Mouse (Mus musculus): ENCODE measurements around the gene Ttll6. TPM values are rescaled to one million over a fixed set of nuclear protein-coding genes. Genes with fewer than 3 reads are reported as not detected.

The Ttll6 gene
- polyA plus RNA-seq, 1 experiment from 2014 or later, result 0.26 TPM

DNA sequence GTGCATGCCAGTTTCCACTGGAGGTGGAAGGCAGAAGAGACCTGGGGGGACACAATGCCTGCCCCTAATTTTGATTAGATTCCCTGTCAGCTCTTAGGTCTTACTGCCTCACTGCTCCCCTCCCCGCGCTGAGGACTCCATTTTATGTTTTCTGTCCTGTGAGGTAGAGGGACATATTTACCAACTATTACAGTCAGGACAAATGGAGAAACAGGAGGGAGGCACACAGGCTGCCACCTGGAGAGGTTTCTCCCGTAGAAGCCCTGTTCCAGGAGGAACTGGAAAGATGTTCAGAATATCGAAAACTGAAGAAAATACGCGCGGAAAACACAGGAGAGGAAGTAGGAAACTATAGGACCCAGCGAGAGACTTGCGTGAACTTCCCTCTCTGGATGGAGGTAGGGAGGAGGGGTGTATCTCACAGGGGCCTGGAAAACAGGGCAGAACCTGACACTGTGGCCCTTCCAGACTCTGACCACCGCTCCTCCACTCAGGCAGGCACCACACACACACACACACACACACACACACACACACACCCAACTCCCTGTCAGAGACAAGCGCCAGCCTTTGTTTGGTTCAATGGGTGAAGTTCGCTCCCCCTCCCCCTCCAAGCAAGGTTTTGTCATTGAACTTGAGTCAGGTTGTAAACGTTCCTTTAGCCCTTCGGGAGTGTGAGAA lies 69.0 kb downstream of the Ttll6 start:
- no peak overlapping the region for H3K9ac ChIP-seq
- H3K4me3 ChIP-seq, result no peak overlapping the region
- H3K4me1 ChIP-seq (replicated peaks), result no peaks in the 10 kb centered on the region
- H3K9me3 ChIP-seq, result no peaks in the 10 kb centered on the region
- 1% methylated on average over 13 of the region's 14 CpGs for WGBS
- H3K4me2 ChIP-seq, result no peak overlapping the region
- no peaks in the 10 kb centered on the region for H3K36me3 ChIP-seq
- no peak for ATAC-seq (ENCODE audit: low FRiP score)
- no peak overlapping the region for H3K27ac ChIP-seq
- peaks cover 100% of the 10 kb centered on the region for H3K27me3 ChIP-seq

DNA sequence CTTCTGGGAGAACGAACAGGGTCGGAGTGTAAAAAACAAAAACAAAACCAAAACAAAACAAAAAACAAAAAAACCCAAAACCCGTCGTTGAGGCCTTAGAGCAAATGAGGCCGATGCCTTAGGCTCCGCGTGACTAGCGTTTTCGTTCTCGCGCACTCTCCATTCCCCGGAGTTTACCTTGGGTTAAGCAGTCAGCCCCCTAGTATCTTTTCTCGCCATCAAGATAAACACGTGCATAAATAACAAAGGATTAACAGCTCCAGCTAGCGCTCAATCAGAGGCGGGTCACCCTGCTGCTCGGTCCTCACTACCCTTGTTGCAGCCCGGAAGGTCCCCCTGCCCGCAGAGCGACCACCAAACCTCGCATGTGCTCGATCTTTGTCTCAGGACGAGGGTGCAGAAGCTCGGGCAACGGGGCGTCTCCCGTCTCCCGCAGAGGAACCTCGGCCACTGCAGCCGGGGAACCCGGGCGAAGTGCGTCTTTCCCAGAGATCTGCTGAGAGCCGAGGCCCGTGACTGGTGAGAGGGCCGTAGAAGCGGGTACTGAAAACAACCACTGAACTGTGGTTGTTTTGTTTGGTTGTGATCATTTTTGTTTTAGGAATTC lies 69.7 kb downstream of the Ttll6 start:
- no peaks in the 10 kb centered on the region for H3K36me3 ChIP-seq
- H3K27ac ChIP-seq, result no peak overlapping the region
- no peak overlapping the region for H3K4me3 ChIP-seq
- H3K4me1 ChIP-seq (replicated peaks), result no peaks in the 10 kb centered on the region
- WGBS, result under 1% methylated on average over 37 of the region's 37 CpGs
- no peak for ATAC-seq (ENCODE audit: low FRiP score)
- H3K27me3 ChIP-seq, result peaks cover 100% of the 10 kb centered on the region
- no peaks in the 10 kb centered on the region for H3K9me3 ChIP-seq
- no peak overlapping the region for H3K9ac ChIP-seq
- no peak overlapping the region for H3K4me2 ChIP-seq

DNA sequence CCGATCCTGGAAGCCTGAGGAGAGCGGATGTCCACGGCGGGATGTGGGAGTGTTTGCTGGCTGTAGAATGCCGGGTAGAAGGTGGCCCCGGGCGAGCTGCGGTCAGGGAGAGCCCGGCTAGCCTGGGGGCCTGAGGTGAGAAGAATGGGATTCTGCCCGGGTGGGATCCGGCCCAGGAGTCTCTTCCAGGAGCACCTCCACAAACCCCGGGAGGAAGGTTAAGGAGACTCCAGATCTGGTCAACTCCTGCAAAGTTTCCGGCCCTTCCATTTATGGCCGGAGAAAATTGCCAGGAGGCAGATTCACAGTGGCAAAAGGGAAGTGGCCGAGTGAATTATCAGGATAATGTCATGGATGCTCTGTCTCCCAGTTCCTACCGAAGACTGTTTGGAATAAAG lies 70.2 kb downstream of the Ttll6 start:
- Histone ChIP-seq H3K9me3 (no peaks in the 10 kb centered on the region), H3K9ac (no peak overlapping the region), H3K4me3 (no peak overlapping the region), H3K27ac (no peak overlapping the region), H3K4me2 (no peak overlapping the region), H3K4me1 (replicated peaks) (no peaks in the 10 kb centered on the region), H3K36me3 (no peaks in the 10 kb centered on the region), H3K27me3 (peaks cover 100% of the 10 kb centered on the region)
- ATAC-seq (ENCODE audit: low FRiP score), result no peak
- WGBS, result 1% methylated on average over 16 of the region's 16 CpGs

DNA sequence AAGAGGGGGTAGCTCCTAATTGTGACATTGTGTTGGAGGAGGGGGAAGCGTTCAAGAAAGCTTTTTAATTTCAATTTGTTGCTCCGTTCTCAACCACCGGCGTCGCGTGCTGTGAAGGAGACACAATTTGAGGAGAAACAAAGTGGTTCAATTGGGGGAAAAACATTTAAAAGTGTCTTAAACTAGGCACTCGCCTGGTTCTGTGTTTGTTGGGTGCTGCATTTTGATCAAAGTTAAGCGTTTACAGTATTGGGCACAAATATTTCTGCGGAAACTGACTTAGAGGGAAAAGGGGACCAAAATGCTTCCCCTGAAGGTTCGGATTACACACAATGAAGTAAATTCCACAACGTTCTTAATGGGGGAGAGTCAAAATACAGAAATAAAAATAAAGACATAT lies 70.8 kb downstream of the Ttll6 start:
- no peaks in the 10 kb centered on the region for H3K4me1 ChIP-seq (replicated peaks)
- H3K27ac ChIP-seq, result no peak overlapping the region
- H3K9ac ChIP-seq, result no peak overlapping the region
- H3K27me3 ChIP-seq, result peaks cover 100% of the 10 kb centered on the region
- no peaks in the 10 kb centered on the region for H3K36me3 ChIP-seq
- no peak overlapping the region for H3K4me3 ChIP-seq
- no peak for ATAC-seq (ENCODE audit: low FRiP score)
- WGBS, result 2% methylated on average over 11 of the region's 11 CpGs
- no peak overlapping the region for H3K4me2 ChIP-seq
- H3K9me3 ChIP-seq, result no peaks in the 10 kb centered on the region

DNA sequence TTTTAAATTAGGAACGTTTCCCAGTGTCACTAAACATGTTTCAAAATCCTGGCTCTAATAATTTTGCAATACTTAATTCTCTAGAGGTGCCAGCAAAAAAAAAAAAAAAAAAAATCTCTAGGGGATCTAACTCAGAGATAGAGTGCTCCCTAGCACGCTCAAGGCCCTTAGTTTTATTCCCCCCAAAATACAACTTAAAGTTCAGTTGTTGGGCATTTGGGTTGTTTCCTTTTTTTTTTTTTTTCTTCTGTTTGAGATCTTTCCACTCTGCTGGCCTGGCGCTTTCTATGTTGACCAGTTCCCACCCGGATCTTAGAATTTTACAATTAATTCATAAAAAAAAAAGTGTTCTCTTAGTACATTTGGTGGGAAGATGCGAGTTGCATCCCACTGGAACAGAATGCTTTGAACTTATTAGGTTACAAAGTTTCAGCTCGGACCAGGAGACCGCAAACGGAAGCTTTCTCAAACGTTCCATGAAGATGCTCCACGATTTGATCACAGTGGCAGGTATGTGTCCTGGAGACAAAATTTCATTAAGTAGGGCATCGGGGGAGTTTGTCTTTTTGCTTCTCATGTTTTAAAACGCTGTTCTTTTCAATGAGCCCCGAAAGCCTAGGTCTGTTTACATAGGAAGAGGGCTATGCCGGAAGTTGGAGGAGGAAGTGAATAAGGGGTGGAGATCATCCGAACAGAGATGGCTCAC lies 72.0 kb downstream of the Ttll6 start:
- Histone ChIP-seq H3K27ac (no peak overlapping the region), H3K4me2 (no peak overlapping the region), H3K9me3 (no peaks in the 10 kb centered on the region), H3K27me3 (peaks cover 99% of the 10 kb centered on the region), H3K4me1 (replicated peaks) (no peaks in the 10 kb centered on the region), H3K9ac (no peak overlapping the region), H3K36me3 (no peaks in the 10 kb centered on the region), H3K4me3 (no peak overlapping the region)
- WGBS, result 4% methylated on average over 15 of the region's 15 CpGs
- ATAC-seq (ENCODE audit: low FRiP score), result no peak

Other genes with a start within 250 kb of the Ttll6 start
- gene B4galnt2, start 218.9 kb upstream of the Ttll6 start, polyA plus RNA-seq (2015; fragmentation: Nextera tagmentation; extraction: Ambion mirVana), result not detected in 2 replicates
- 22.8 and 23.1 TPM in 2 replicates for gene Igf2bp1, start 127.8 kb upstream of the Ttll6 start, polyA plus RNA-seq (2015; fragmentation: Nextera tagmentation; extraction: Ambion mirVana)
- not detected in 2 replicates for gene Gip, start 109.2 kb upstream of the Ttll6 start, polyA plus RNA-seq (2015; fragmentation: Nextera tagmentation; extraction: Ambion mirVana)
- 138 and 141 TPM in 2 replicates for gene Snf8, start 98.9 kb upstream of the Ttll6 start, polyA plus RNA-seq (2015; fragmentation: Nextera tagmentation; extraction: Ambion mirVana)
- gene Ube2z, start 68.4 kb upstream of the Ttll6 start, polyA plus RNA-seq (2015; fragmentation: Nextera tagmentation; extraction: Ambion mirVana), result 31.0 and 31.7 TPM in 2 replicates
- 530 and 549 TPM in 2 replicates for gene Atp5g1, start 58.1 kb upstream of the Ttll6 start, polyA plus RNA-seq (2015; fragmentation: Nextera tagmentation; extraction: Ambion mirVana)
- gene Calcoco2, start 21.8 kb upstream of the Ttll6 start, polyA plus RNA-seq (2015; fragmentation: Nextera tagmentation; extraction: Ambion mirVana), result not detected in 2 replicates
- gene Hoxb13, start 60.5 kb downstream of the Ttll6 start, polyA plus RNA-seq (2015; fragmentation: Nextera tagmentation; extraction: Ambion mirVana), result not detected in 2 replicates
- gene Hoxb9, start 137.7 kb downstream of the Ttll6 start, polyA plus RNA-seq (2015; fragmentation: Nextera tagmentation; extraction: Ambion mirVana), result 4.8 and 7.2 TPM in 2 replicates
- gene Hoxb8, start 148.1 kb downstream of the Ttll6 start, polyA plus RNA-seq (2015; fragmentation: Nextera tagmentation; extraction: Ambion mirVana), result 19.2 and 27.2 TPM in 2 replicates
- 21.5 and 33.2 TPM in 2 replicates for gene Hoxb7, start 152.8 kb downstream of the Ttll6 start, polyA plus RNA-seq (2015; fragmentation: Nextera tagmentation; extraction: Ambion mirVana)
- 81.9 and 132 TPM in 2 replicates for gene Hoxb6, start 158.7 kb downstream of the Ttll6 start, polyA plus RNA-seq (2015; fragmentation: Nextera tagmentation; extraction: Ambion mirVana)
- gene Hoxb5, start 169.6 kb downstream of the Ttll6 start, polyA plus RNA-seq (2015; fragmentation: Nextera tagmentation; extraction: Ambion mirVana), result 196 and 216 TPM in 2 replicates
- 9.5 and 11.3 TPM in 2 replicates for gene Hoxb4, start 184.5 kb downstream of the Ttll6 start, polyA plus RNA-seq (2015; fragmentation: Nextera tagmentation; extraction: Ambion mirVana)
- 11.9 and 14.5 TPM in 2 replicates for gene Hoxb3, start 189.5 kb downstream of the Ttll6 start, polyA plus RNA-seq (2015; fragmentation: Nextera tagmentation; extraction: Ambion mirVana)
- 38.6 and 47.2 TPM in 2 replicates for gene Hoxb2, start 216.7 kb downstream of the Ttll6 start, polyA plus RNA-seq (2015; fragmentation: Nextera tagmentation; extraction: Ambion mirVana)
- gene Hoxb1, start 232.0 kb downstream of the Ttll6 start, polyA plus RNA-seq (2015; fragmentation: Nextera tagmentation; extraction: Ambion mirVana), result 0.30 and 0.74 TPM in 2 replicates

All from hindbrain, embryonic 13.5 days (tissue).